Mouse (Mus musculus): ENCODE results near the gene Fes. TPM values are rescaled to one million over a fixed set of nuclear protein-coding genes. Genes with fewer than 3 reads are reported as not detected.
A peak's percentile ranks its signal among the peaks of the same experiment; 100 is the strongest.

Gene Fes
- total and polyA plus RNA-seq, 2 experiments, result 4.6 to 9.6 TPM

DNA sequence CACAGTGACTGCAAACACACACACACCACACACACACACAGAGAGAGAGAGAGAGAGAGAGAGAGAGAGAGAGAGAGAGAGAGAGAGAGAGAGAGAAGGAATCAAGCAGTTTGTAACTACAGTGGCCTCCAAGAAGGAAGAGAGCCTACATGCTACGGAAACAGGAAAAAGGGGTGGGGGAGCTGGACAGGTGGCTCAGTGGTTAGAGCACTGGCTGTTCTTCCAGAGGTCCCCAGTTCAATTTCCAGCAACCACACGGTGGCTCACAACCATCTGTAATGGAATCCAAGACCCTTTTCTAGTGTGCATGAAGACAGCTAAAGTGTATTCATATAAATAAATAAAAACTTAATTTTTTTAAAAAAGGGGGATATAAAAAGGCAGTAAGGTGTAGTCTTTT, 15.1 kb downstream of the Fes start:
- TF ChIP-seq POLR2A (IDR thresholded peaks at IDR 0.05; ENCODE audit: extremely low read depth, insufficient read depth, low read length) (no peak), CTCF (IDR thresholded peaks at IDR 0.05; ENCODE audit: low read depth, low read length) (no peak)
- WGBS, result 63% methylated on average over 2 of the region's 2 CpGs
- no peaks in the 10 kb centered on the region for H3K27me3 ChIP-seq (ENCODE audit: control insufficient read depth, insufficient read depth, low read length)
- DNase-seq (ENCODE audit: extremely low read depth, low read depth, low spot score), result no peak
- no peak overlapping the region for H3K27ac ChIP-seq (replicated peaks; ENCODE audit: insufficient read depth, low read depth, low read length)
- no peak overlapping the region for H3K4me3 ChIP-seq (ENCODE audit: insufficient read depth, low read depth, low read length)
- H3K4me1 ChIP-seq (ENCODE audit: control insufficient read depth, insufficient read depth, low read length), result peaks cover 6% of the 10 kb centered on the region
- H3K9ac ChIP-seq (ENCODE audit: low read depth, low read length), result no peak overlapping the region
- H3K36me3 ChIP-seq (ENCODE audit: control insufficient read depth, insufficient read depth, low read length), result no peaks in the 10 kb centered on the region
- H3K79me2 ChIP-seq (ENCODE audit: control insufficient read depth, insufficient read depth, low read length), result no peaks in the 10 kb centered on the region

GRCm38 (mm10) chr7:80372166-80372565, 15.6 kb downstream of the Fes start:
- Histone ChIP-seq H3K27ac (replicated peaks; ENCODE audit: insufficient read depth, low read depth, low read length) (no peak overlapping the region), H3K4me1 (ENCODE audit: control insufficient read depth, insufficient read depth, low read length) (peaks cover 6% of the 10 kb centered on the region), H3K9ac (ENCODE audit: low read depth, low read length) (no peak overlapping the region), H3K4me3 (ENCODE audit: insufficient read depth, low read depth, low read length) (no peak overlapping the region), H3K36me3 (ENCODE audit: control insufficient read depth, insufficient read depth, low read length) (no peaks in the 10 kb centered on the region), H3K27me3 (ENCODE audit: control insufficient read depth, insufficient read depth, low read length) (no peaks in the 10 kb centered on the region), H3K79me2 (ENCODE audit: control insufficient read depth, insufficient read depth, low read length) (no peaks in the 10 kb centered on the region)
- WGBS, result 91% methylated on average over 3 of the region's 3 CpGs
- no peak for DNase-seq (ENCODE audit: extremely low read depth, low read depth, low spot score)
- TF ChIP-seq POLR2A (IDR thresholded peaks at IDR 0.05; ENCODE audit: extremely low read depth, insufficient read depth, low read length), result no peak
- TF ChIP-seq CTCF (IDR thresholded peaks at IDR 0.05; ENCODE audit: low read depth, low read length), result no peak

DNA sequence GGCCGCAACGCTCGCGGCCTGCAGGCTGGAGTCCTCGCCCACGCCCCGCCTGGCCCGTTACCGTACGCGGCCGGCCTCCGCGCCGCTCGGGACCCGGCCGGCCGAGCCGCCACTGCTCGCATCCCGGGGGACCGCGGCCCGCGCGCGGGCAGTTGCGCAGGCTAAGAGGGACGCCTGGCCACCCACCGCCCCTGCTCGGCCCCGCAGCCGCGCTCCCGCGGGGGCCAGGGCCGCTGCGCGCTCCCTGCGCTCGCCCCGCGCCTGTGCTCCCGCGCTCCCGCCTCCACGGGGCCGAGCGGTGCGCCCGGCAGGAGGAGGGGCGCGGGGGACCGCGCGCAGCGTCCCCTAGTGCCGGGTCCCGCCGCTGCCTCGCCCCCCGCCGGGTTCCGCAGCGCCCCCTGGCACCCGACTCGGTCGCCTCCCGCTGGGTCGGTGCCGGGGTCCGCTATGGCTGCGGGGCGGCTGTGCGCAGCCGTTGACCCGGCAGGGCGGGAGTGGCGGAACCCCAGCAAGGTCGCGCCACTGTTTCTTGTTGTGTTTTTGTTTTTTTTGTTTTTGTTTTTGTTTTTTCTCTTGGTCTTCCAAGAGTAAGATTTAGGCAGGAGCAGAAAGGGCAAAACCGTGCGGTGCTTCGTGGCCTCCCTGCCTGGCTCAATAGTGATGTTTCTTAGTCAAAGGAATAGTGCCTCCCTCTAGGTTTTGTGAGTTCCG, 16.6 kb downstream of the Fes start, which contains the start of gene Man2a2:
Man2a2 (minus strand) TSS at position 335 of the 711 bp plus-strand sequence.
- no peaks in the 10 kb centered on the region for H3K27me3 ChIP-seq (ENCODE audit: control insufficient read depth, insufficient read depth, low read length)
- peaks cover 6% of the 10 kb centered on the region for H3K4me1 ChIP-seq (ENCODE audit: control insufficient read depth, insufficient read depth, low read length)
- peak within 1 kb of the TSS; percentile 69 for H3K9ac ChIP-seq (ENCODE audit: low read depth, low read length)
- peak within 1 kb of the TSS; percentile 35 for H3K27ac ChIP-seq (replicated peaks; ENCODE audit: insufficient read depth, low read depth, low read length)
- H3K79me2 ChIP-seq (ENCODE audit: control insufficient read depth, insufficient read depth, low read length), result no peaks in the 10 kb centered on the region
- 1% methylated on average over 82 of the region's 86 CpGs for WGBS
- DNase-seq (ENCODE audit: extremely low read depth, low read depth, low spot score), result no peak
- H3K4me3 ChIP-seq (ENCODE audit: insufficient read depth, low read depth, low read length), result peak within 1 kb of the TSS; percentile 61
- TF ChIP-seq POLR2A (IDR thresholded peaks at IDR 0.05; ENCODE audit: extremely low read depth, insufficient read depth, low read length) (no peak), CTCF (IDR thresholded peaks at IDR 0.05; ENCODE audit: low read depth, low read length) (peak; percentile 68)
- peaks cover 4% of the 10 kb centered on the region; the same call in 1 of the 2 replicates for H3K36me3 ChIP-seq (ENCODE audit: control insufficient read depth, insufficient read depth, low read length)

DNA sequence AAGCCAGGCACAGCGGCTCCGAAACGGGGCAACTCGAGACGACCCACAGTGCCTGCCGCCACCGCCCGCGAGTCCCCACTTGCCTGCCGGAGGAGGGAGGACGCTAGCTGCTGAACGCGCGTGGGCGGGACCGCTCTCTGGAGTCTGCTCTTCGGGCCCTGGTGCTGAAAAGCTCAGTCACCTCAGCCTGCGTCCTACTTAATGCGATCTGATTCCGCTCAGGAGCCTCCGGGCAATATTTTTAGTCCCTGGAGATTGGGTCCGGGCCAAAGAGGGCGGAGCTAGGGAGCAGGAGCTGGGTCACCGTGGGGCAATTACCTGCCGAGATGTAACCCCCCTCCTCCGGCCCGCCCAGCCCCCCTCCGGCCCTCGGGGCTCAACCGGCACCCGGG, 17.1 kb downstream of the Fes start:
- Histone ChIP-seq H3K27ac (replicated peaks; ENCODE audit: insufficient read depth, low read depth, low read length) (peak overlapping the region; percentile 35), H3K27me3 (ENCODE audit: control insufficient read depth, insufficient read depth, low read length) (no peaks in the 10 kb centered on the region), H3K36me3 (ENCODE audit: control insufficient read depth, insufficient read depth, low read length) (peaks cover 4% of the 10 kb centered on the region; the same call in 1 of the 2 replicates), H3K9ac (ENCODE audit: low read depth, low read length) (peak overlapping the region; percentile 69), H3K4me3 (ENCODE audit: insufficient read depth, low read depth, low read length) (peak overlapping the region; percentile 61), H3K79me2 (ENCODE audit: control insufficient read depth, insufficient read depth, low read length) (no peaks in the 10 kb centered on the region), H3K4me1 (ENCODE audit: control insufficient read depth, insufficient read depth, low read length) (peaks cover 6% of the 10 kb centered on the region)
- no peak for TF ChIP-seq CTCF (IDR thresholded peaks at IDR 0.05; ENCODE audit: low read depth, low read length)
- peak; percentile 23; the same call in 1 of the 2 replicates for TF ChIP-seq POLR2A (IDR thresholded peaks at IDR 0.05; ENCODE audit: extremely low read depth, insufficient read depth, low read length)
- peak; percentile 78 for DNase-seq (ENCODE audit: extremely low read depth, low read depth, low spot score)
- WGBS, result 1% methylated on average over 31 of the region's 31 CpGs

- no peak for TF ChIP-seq CTCF (IDR thresholded peaks at IDR 0.05; ENCODE audit: low read depth, low read length)
- no peak for TF ChIP-seq POLR2A (IDR thresholded peaks at IDR 0.05; ENCODE audit: extremely low read depth, insufficient read depth, low read length)
- H3K79me2 ChIP-seq (ENCODE audit: control insufficient read depth, insufficient read depth, low read length), result no peaks in the 10 kb centered on the region
- peaks cover 4% of the 10 kb centered on the region; the same call in 1 of the 2 replicates for H3K36me3 ChIP-seq (ENCODE audit: control insufficient read depth, insufficient read depth, low read length)
- DNase-seq (ENCODE audit: extremely low read depth, low read depth, low spot score), result peak; percentile 59
- no peak overlapping the region; the same call in 1 of the 2 replicates for H3K9ac ChIP-seq (ENCODE audit: low read depth, low read length)
- no peaks in the 10 kb centered on the region for H3K27me3 ChIP-seq (ENCODE audit: control insufficient read depth, insufficient read depth, low read length)
- peak overlapping the region; percentile 19 for H3K27ac ChIP-seq (replicated peaks; ENCODE audit: insufficient read depth, low read depth, low read length)
- WGBS, result 25% methylated on average over 4 of the region's 4 CpGs
- peaks cover 6% of the 10 kb centered on the region for H3K4me1 ChIP-seq (ENCODE audit: control insufficient read depth, insufficient read depth, low read length)
- H3K4me3 ChIP-seq (ENCODE audit: insufficient read depth, low read depth, low read length), result peak overlapping the region; percentile 61
These were observed 17.7 kb downstream of the Fes start for GRCm38 (mm10) chr7:80369967-80370431.

- H3K79me2 ChIP-seq (ENCODE audit: control insufficient read depth, insufficient read depth, low read length), result no peaks in the 10 kb centered on the region
- H3K9ac ChIP-seq (ENCODE audit: low read depth, low read length), result no peak overlapping the region
- H3K4me1 ChIP-seq (ENCODE audit: control insufficient read depth, insufficient read depth, low read length), result peaks cover 6% of the 10 kb centered on the region
- no peaks in the 10 kb centered on the region for H3K27me3 ChIP-seq (ENCODE audit: control insufficient read depth, insufficient read depth, low read length)
- 75% methylated on average over 5 of the region's 5 CpGs for WGBS
- no peak overlapping the region for H3K4me3 ChIP-seq (ENCODE audit: insufficient read depth, low read depth, low read length)
- no peak for TF ChIP-seq POLR2A (IDR thresholded peaks at IDR 0.05; ENCODE audit: extremely low read depth, insufficient read depth, low read length)
- TF ChIP-seq CTCF (IDR thresholded peaks at IDR 0.05; ENCODE audit: low read depth, low read length), result no peak
- H3K27ac ChIP-seq (replicated peaks; ENCODE audit: insufficient read depth, low read depth, low read length), result no peak overlapping the region
- H3K36me3 ChIP-seq (ENCODE audit: control insufficient read depth, insufficient read depth, low read length), result peaks cover 4% of the 10 kb centered on the region; the same call in 1 of the 2 replicates
- no peak for DNase-seq (ENCODE audit: extremely low read depth, low read depth, low spot score)
These were observed 18.3 kb downstream of the Fes start for GRCm38 (mm10) chr7:80369461-80369860.

Data from liver, adult 2 months (tissue).